Mouse (Mus musculus) right cerebral cortex, postnatal 36 days (tissue): ENCODE results near the gene Shisal1.

ENCODE experiments used
- DNase-seq, 2 experiments: peaks; one replicate each; pipeline ENCODE4 v3.0.0; 2022; ENCODE audit warnings: low spot score in 2 of 2, mixed read lengths in 1 of 2

Gene Shisal1

GRCm38 (mm10) chr15:84425733-84426132, 21.2 kb downstream of the Shisal1 start:
- DNase-seq: no peak

DNA sequence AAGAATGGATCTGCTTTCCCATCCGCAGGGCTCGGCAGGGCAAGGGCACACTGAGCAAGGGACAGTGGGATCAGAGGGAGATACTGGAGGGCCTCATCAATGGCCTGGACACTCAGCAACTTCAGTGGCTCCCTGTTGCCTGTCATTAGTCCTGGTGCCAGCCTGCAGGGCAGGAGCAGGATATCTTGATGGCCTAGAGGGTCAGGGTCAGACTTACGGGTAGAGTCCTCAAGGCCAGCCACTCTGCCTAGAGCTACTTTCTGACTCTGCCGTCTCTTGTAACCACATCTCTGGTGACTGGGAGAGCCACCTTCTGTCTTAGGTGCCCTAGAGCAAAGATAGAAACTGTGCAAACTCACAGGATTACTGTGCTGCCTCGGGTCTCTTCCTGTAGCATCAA, 23.1 kb downstream of the Shisal1 start:
- DNase-seq: no peak

GRCm38 (mm10) chr15:84418266-84418610, 28.7 kb downstream of the Shisal1 start:
- no peak for DNase-seq

- no peak for DNase-seq
These were observed 29.2 kb downstream of the Shisal1 start for GRCm38 (mm10) chr15:84417592-84418265.

- no peak for DNase-seq
These were observed 29.9 kb downstream of the Shisal1 start for GRCm38 (mm10) chr15:84417017-84417416.

DNA sequence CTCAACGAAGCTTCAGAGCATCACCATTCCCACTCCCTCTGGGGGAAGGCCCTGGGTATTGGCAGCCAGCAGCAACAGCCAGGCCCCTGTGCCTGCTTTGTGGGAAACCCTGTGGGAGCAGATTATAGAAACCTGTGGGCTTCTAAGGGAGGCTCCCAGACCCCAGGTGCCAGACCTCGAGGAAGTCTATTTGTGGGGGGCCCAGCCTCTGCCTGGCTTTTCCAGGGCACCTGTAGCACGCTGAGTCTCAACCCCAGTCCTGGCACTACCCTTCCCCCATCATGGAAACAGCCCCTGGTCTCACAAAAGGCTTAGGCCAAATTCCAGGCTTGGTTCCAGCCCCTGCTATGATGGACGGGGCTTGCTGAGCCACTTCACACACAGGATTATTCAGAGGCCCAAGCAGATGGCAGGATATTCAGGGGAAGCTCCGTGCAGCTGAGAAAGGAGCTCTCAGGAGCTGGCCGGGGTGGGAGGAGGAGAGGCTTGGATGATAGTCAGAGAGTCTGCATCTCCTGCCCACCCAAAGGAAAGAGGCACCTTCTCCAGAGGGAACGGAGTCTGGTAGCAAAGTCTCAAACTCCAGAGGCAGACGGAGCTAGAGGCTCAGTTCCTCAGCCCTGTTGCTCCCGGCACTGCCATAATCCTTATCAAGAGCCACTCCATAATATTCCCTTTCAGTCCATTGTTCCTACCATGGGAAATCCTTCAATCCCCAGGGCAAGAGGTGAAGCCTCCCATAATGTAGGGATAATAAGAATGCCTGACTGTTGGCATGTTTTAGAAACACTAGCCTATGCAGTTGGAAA, 32.7 kb downstream of the Shisal1 start:
- peak; percentile 74 to 87 for DNase-seq

GRCm38 (mm10) chr15:84412409-84412808, 34.5 kb downstream of the Shisal1 start:
- DNase-seq: peak in 1 of 2 experiments; percentile 20

DNA sequence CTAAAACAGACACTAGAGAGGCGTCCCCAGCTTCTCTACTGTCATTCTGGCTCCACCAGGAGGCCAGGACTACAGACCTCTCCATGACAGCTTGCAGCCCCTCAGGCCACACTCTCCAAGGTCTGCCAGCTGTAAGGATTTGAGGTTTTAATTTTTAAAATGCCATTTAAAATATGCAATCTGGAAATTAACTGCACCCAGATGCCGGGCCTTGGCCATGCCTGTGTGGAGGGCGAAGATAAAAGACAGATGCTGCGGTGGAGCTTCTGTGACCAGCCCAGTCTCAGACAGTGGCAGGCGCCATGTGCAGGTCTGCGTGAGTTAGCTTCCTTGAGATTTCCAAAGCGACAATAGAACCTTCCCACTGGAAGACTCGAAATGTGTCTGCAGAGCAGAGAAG, 36.8 kb downstream of the Shisal1 start:
- no peak for DNase-seq

DNA sequence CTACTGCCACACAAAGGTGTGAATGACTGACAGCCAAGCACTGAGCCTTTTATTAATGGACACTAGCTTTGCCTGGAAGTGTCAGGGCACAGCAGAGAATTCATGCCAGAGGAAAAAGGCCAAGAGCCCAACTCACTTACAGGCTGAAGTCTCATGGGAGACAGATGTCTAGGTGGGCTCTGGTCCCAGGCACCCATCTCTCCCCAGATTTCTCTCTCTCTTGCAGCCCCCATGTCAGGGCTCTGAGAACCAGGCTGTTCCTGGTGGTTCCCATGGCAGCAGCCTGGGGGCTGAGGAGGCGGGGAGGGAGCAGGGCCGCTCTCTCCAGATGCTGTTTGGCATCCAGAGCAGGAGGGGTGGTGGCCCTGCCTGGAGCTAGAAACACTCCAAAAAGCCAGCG, 38.3 kb downstream of the Shisal1 start:
- no peak for DNase-seq

GRCm38 (mm10) chr15:84405759-84406158, 41.1 kb downstream of the Shisal1 start:
- no peak for DNase-seq

DNA sequence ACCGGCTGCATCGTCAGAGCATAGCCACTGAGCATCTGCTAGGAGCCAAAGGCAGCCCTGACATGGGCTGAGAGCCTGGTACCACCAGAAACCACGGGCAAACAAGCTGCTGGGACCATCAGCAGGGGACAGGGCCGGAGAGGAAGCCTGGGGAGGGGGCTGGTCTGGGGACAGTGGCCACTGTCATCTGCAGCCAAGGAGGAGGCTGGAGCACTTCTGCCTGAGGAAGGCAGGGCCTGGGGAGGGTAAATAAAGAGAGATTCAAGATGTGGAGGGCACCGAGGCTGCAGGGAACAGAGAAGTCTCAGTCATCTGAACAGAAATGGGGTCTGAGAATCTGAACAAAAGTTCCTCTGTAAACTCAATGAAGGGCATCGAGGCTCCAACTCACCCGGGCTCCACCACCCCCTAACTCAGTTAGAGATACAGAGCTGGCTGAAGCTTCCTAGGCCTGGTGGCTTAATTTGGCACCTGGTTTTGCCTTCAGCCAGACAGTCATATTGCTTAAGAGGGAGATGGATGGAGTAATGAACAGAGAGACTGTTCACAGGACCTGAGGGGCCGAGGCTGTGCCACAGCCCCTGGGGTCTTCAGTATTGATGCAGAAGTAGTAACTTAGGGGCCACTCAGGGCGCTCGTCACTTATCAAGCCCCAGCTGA, 43.3 kb downstream of the Shisal1 start:
- no peak for DNase-seq

GRCm38 (mm10) chr15:84398617-84399016, 48.3 kb downstream of the Shisal1 start:
- DNase-seq: no peak

- no peak for DNase-seq
These were observed 49.2 kb downstream of the Shisal1 start for GRCm38 (mm10) chr15:84397663-84398169.

GRCm38 (mm10) chr15:84395341-84396067, 51.4 kb downstream of the Shisal1 start:
- DNase-seq: no peak

- DNase-seq: no peak
These were observed 53.6 kb downstream of the Shisal1 start for GRCm38 (mm10) chr15:84393341-84393740.

DNA sequence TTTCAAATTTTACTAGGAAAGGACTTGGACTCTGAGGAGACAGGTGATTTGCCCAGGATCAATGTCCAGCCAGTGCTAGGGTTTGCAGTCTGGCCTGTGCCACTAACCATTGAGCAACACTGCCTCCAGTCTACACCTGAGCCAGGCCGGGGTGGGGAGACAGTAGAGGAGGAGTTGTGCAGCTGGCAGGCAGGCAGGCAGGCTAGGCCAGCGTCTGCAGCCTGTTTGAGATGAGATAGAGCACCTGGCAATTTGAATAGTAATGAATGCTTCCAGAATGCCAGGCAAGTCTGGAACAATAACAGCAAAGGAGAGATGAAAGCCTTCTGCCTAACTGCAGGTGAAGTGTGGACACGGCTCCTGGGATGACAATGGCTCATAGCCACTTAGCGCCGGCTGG, 54.1 kb downstream of the Shisal1 start:
- no peak for DNase-seq

DNA sequence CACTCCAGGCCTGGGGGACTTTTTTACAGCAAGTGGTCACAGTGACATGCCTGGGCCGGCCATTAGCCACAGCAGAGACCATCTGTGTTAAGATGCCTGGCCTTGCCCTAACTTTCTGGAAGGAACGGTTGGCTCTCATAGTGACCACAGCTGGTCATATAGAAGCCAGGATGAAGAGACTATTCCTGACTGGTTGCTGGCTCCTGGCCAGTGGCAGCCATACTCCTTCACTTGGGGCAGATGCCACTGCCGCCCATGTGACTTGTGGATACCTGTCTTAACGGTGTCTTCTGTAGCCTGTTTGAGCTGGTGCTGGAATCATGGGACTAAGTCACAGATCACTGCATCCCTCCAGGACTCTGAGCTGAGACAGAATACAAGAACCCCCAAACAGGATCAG, 54.8 kb downstream of the Shisal1 start:
- no peak for DNase-seq

GRCm38 (mm10) chr15:84388698-84389131, 58.2 kb downstream of the Shisal1 start:
- DNase-seq: no peak

- DNase-seq: no peak
These were observed 60.8 kb downstream of the Shisal1 start for GRCm38 (mm10) chr15:84385995-84386565.

DNA sequence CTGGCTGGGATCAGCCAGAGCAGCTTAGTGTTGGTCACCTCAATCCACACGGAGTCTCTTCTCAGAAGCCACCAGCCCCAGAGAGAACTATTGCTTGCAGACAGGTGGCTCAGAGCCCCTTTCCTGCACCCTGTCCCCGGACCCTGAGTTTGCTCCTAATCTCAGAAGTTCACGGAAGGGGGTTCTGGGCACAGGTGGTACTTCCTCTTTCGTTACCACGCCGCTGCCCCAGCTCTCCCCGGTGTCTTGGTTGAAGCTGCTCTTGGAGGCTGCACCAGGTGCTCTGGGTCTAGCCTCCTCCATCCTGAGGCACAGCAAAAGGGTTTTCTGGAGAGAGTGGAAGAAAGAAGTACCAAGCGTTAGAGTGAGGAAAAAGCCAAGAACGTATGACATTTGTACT, 62.8 kb downstream of the Shisal1 start:
- DNase-seq: no peak

- DNase-seq: no peak
These were observed 66.7 kb downstream of the Shisal1 start for GRCm38 (mm10) chr15:84380181-84380580.
